Mouse (Mus musculus) left cerebral cortex, postnatal 4 days (tissue): Measurements from ENCODE around the gene Lmbr1l. TPM values are rescaled to one million over a fixed set of nuclear protein-coding genes. Genes with fewer than 3 reads are reported as not detected.

ENCODE experiments used
- DNase-seq: peaks from one replicate; pipeline ENCODE4 v3.0.0-alpha.2; 2022
- intact Hi-C: fragments of 180-260 bp; cut with DNase I; formaldehyde crosslinking; loops from one replicate; pipeline ENCODE4 v1.15.1; 2025
- total RNA-seq, 2 experiments: library from RNA; stranded (reverse); gene quantifications; 2 replicates each; pipeline ENCODE4 v1.2.3; 2021

The Lmbr1l gene
- total RNA-seq, 2 experiments from 2014 or later = 31.4 to 42.2 TPM

GRCm38 (mm10) chr15:98870179-98871069 lies 47.6 kb downstream of the Lmbr1l start:
- intact Hi-C loops = no loop called here
- DNase-seq = peak; percentile 63

- DNase-seq = no peak
- intact Hi-C loops = loop anchor here (5.0 kb wide), 1 partner anchor 37 kb away; the partner anchor contains the start of gene Prkag1
Observed at GRCm38 (mm10) chr15:98869342-98870178, 48.5 kb downstream of the Lmbr1l start.

GRCm38 (mm10) chr15:98868346-98869063 lies 49.5 kb downstream of the Lmbr1l start:
- intact Hi-C loops = loop anchor here (5.0 kb wide), 1 partner anchor 36 kb away; the partner anchor contains the start of gene Prkag1
- DNase-seq = no peak

- intact Hi-C loops = loop anchor here (5.0 kb wide), 1 partner anchor 35 kb away; the partner anchor contains the start of gene Prkag1
- no peak for DNase-seq
Observed at GRCm38 (mm10) chr15:98867321-98867720, 50.7 kb downstream of the Lmbr1l start.

- intact Hi-C loops = loop anchor here (5.0 kb wide), 1 partner anchor 34 kb away; the partner anchor contains the start of gene Prkag1
Observed at GRCm38 (mm10) chr15:98866501-98866900, 51.5 kb downstream of the Lmbr1l start.

GRCm38 (mm10) chr15:98865771-98866170 lies 52.3 kb downstream of the Lmbr1l start:
- intact Hi-C loops = loop anchor here (5.0 kb wide), 1 partner anchor 33 kb away; the partner anchor contains the start of gene Prkag1
- DNase-seq = no peak

More at GRCm38 (mm10) chr15:98866501-98866900, 51.5 kb downstream of the Lmbr1l start:
- DNase-seq = no peak

GRCm38 (mm10) chr15:98864951-98865350 lies 53.1 kb downstream of the Lmbr1l start:
- intact Hi-C loops = loop anchor here (5.0 kb wide), 1 partner anchor 33 kb away; the partner anchor contains the start of gene Prkag1
- no peak for DNase-seq

GRCm38 (mm10) chr15:98863451-98863958 lies 54.5 kb downstream of the Lmbr1l start:
- DNase-seq = no peak
- intact Hi-C loops = no loop called here

GRCm38 (mm10) chr15:98861701-98862410 lies 56.2 kb downstream of the Lmbr1l start:
- intact Hi-C loops = no loop called here
- no peak for DNase-seq

- no peak for DNase-seq
Observed at GRCm38 (mm10) chr15:98860921-98861320, 57.1 kb downstream of the Lmbr1l start.

GRCm38 (mm10) chr15:98859319-98860043 lies 58.5 kb downstream of the Lmbr1l start:
- DNase-seq = no peak
- intact Hi-C loops = no loop called here

More at GRCm38 (mm10) chr15:98860921-98861320, 57.1 kb downstream of the Lmbr1l start:
- intact Hi-C loops = no loop called here

- intact Hi-C loops = no loop called here
Observed at GRCm38 (mm10) chr15:98854214-98854613, 63.8 kb downstream of the Lmbr1l start.

More at GRCm38 (mm10) chr15:98854214-98854613, 63.8 kb downstream of the Lmbr1l start:
- DNase-seq = no peak

Other genes starting within 250 kb of the Lmbr1l start
- 10 to 100 TPM; 46.5 to 49.7 TPM for gene Rnd1, start 240.8 kb downstream of the Lmbr1l start, total RNA-seq
- 10 to 100 TPM in 1 of 2 experiments, 1 to 10 TPM in 1; 9.9 to 10.3 TPM for gene Ccdc65, start 210.0 kb downstream of the Lmbr1l start, total RNA-seq
- gene Fkbp11, start 190.0 kb downstream of the Lmbr1l start, total RNA-seq = 1 to 10 TPM; 2.7 to 3.5 TPM
- 100 to 1,000 TPM; 318 to 348 TPM for gene Arf3, start 155.0 kb downstream of the Lmbr1l start, total RNA-seq
- under 1 TPM; 0.36 to 0.40 TPM for gene Wnt10b, start 140.1 kb downstream of the Lmbr1l start, total RNA-seq
- gene Wnt1, start 128.4 kb downstream of the Lmbr1l start, total RNA-seq = not detected
- gene Ddn, start 108.7 kb downstream of the Lmbr1l start, total RNA-seq = 100 to 1,000 TPM; 113 to 118 TPM
- 10 to 100 TPM; 35.0 to 38.1 TPM for gene Prkag1, start 86.7 kb downstream of the Lmbr1l start, total RNA-seq
- gene Kmt2d, start 47.0 kb downstream of the Lmbr1l start, total RNA-seq = 10 to 100 TPM; 74.2 to 74.4 TPM
- gene Rhebl1, start 23.7 kb downstream of the Lmbr1l start, total RNA-seq = 10 to 100 TPM; 18.3 to 18.4 TPM
- under 1 TPM; 0.28 to 0.36 TPM for gene Dhh, start 19.7 kb downstream of the Lmbr1l start, total RNA-seq
- 1,000 to 10,000 TPM; 1,107 to 1,135 TPM for gene Tuba1b, start 16.3 kb upstream of the Lmbr1l start, total RNA-seq
- gene Gm49450, start 35.3 kb upstream of the Lmbr1l start, total RNA-seq = not detected
- gene Tuba1a, start 35.5 kb upstream of the Lmbr1l start, total RNA-seq = 1,000 to 10,000 TPM; 8,276 to 8,744 TPM
- gene Tuba1c, start 111.7 kb upstream of the Lmbr1l start, total RNA-seq = 100 to 1,000 TPM; 548 to 589 TPM
- 1 to 10 TPM; 4.0 to 5.2 TPM for gene Prph, start 136.9 kb upstream of the Lmbr1l start, total RNA-seq
- gene Troap, start 156.3 kb upstream of the Lmbr1l start, total RNA-seq = 1 to 10 TPM; 4.7 to 5.8 TPM
- not detected for gene C1ql4, start 169.6 kb upstream of the Lmbr1l start, total RNA-seq
- gene Dnajc22, start 174.9 kb upstream of the Lmbr1l start, total RNA-seq = under 1 TPM in 1 of 2 experiments, not detected in 1; 0.30 TPM
- gene Spats2, start 207.7 kb upstream of the Lmbr1l start, total RNA-seq = 10 to 100 TPM; 39.7 to 46.0 TPM